Mouse (Mus musculus): ENCODE data around the gene Ager.

DNA sequence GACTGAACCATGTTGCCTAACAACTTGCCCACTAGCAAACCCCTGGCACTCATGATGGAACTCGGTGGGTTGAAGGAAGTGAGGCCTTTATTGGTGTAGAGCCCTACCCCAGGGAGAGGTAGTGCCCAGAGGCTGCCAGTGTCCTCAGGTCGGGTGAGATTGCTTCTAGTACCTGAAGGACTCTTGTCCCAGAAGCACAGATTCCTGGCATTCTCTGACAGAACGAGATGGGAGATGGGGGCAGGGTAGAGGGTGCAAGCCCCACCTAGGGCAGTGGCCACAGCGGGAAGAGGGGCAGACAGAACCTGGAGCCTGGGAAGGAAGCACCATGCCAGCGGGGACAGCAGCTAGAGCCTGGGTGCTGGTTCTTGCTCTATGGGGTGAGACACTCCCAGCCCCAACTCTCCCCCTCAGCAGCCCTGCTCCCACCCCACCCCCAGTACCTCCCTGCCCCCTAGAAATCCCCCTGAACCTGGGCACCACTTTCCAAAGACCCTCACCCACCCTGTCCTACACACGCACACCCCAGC, at the start of gene Ager:
- TF ChIP-seq CTCF (conservative IDR thresholded peaks at IDR 0.05; ENCODE audit: insufficient read depth, insufficient read length, low read depth, low read length), result no peak
- no peak for TF ChIP-seq POLR2A (IDR thresholded peaks at IDR 0.05; ENCODE audit: low read depth, low read length)
